Mouse (Mus musculus) stomach, embryonic 16.5 days (tissue): ENCODE measurements around the gene Trim15. TPM values are rescaled to one million over a fixed set of nuclear protein-coding genes. Genes with fewer than 3 reads are reported as not detected.
A peak's percentile ranks its signal among the peaks of the same experiment; 100 is the strongest.

Experiments used
- ATAC-seq: fragments of 200-750 bp; cut with Nextera tagmentation; 2 replicates; pipeline ENCODE4 v1.8.0; 2017; ENCODE audit warnings: moderate number of reproducible peaks, moderate TSS enrichment; ENCODE audit not compliant: insufficient read depth, low FRiP score
- H3K27ac ChIP-seq: fragments of 300-500 bp; sonication (generic); 2 replicates; pipeline ENCODE4 v1.5.1; 2014; ENCODE audit warnings: low read length
- H3K27me3 ChIP-seq: fragments of 300-500 bp; sonication (generic); 2 replicates; pipeline ENCODE4 v1.6.1; 2014; ENCODE audit warnings: low read length, control low read depth, mixed read lengths; ENCODE audit not compliant: control insufficient read depth, insufficient read depth
- H3K36me3 ChIP-seq: fragments of 300-500 bp; sonication (generic); 2 replicates; pipeline ENCODE4 v1.6.1; 2014; ENCODE audit warnings: low read length; ENCODE audit not compliant: control insufficient read depth, insufficient read depth
- H3K4me1 ChIP-seq: fragments of 300-500 bp; sonication (generic); 2 replicates; pipeline ENCODE4 v1.6.1; 2014; ENCODE audit warnings: low read length, control low read depth, mixed read lengths; ENCODE audit not compliant: control insufficient read depth, insufficient read depth
- H3K4me2 ChIP-seq: fragments of 300-500 bp; sonication (generic); 2 replicates; pipeline ENCODE4 v1.6.1; 2014; ENCODE audit warnings: low read depth, low read length, mixed read lengths
- H3K4me3 ChIP-seq: fragments of 300-500 bp; sonication (generic); replicated peaks from 2 replicates; pipeline ENCODE4 v1.5.1; 2014; ENCODE audit warnings: mild to moderate bottlenecking, low read length
- H3K9ac ChIP-seq: fragments of 300-500 bp; sonication (generic); 2 replicates; pipeline ENCODE4 v1.6.1; 2014; ENCODE audit warnings: low read length
- H3K9me3 ChIP-seq: fragments of 300-500 bp; sonication (generic); replicated peaks from 2 replicates; pipeline ENCODE4 v1.6.1; 2016; ENCODE audit warnings: low read length, control low read depth; ENCODE audit not compliant: control insufficient read depth
- WGBS: fragments of 180-500 bp; shearing (Covaris S2); extraction: QIAGEN DNeasy Blood & Tissue Kit; methylation state at CpG from one replicate; pipeline ENCODE4 v1.1.7; 2014; 5-methylcytosine and 5-hydroxymethylcytosine counted together
- polyA plus RNA-seq: library from polyadenylated mRNA; unstranded; fragments of >200 nt; fragmentation: Nextera tagmentation; extraction: Ambion mirVana; gene quantifications from 2 replicates; pipeline ENCODE4 v1.2.1, GENCODE M21; 2015

The Trim15 gene
- polyA plus RNA-seq, 1 experiment from 2014 or later = 0.83 TPM

DNA sequence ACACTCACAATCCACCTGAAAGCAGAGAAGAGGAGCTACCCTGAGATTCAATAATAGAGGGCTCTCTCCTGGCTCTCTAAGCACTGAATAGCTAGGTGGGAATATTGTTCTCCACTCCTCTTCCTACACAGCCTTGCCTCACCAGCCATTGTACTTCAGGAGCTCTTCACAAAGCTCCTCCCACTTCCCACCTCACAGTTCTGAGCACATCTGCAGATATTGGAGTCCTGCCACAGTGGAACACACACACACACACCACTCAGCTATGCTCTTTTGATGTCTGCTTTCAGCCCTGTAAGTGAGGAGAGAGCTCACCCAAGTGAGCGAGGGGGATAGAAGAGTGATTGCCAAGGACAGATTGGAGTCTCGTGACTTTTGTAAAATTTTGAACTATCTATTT is 16.3 kb upstream of the Trim15 start:
- H3K4me3 ChIP-seq = no peak overlapping the region
- 57% methylated on average over 2 of the region's 2 CpGs for WGBS
- no peaks in the 10 kb centered on the region for H3K27me3 ChIP-seq
- no peaks in the 10 kb centered on the region for H3K9me3 ChIP-seq
- no peak overlapping the region for H3K9ac ChIP-seq
- no peak overlapping the region for H3K27ac ChIP-seq
- no peaks in the 10 kb centered on the region for H3K4me1 ChIP-seq
- H3K36me3 ChIP-seq = no peaks in the 10 kb centered on the region
- H3K4me2 ChIP-seq = no peak overlapping the region
- no peak for ATAC-seq

DNA sequence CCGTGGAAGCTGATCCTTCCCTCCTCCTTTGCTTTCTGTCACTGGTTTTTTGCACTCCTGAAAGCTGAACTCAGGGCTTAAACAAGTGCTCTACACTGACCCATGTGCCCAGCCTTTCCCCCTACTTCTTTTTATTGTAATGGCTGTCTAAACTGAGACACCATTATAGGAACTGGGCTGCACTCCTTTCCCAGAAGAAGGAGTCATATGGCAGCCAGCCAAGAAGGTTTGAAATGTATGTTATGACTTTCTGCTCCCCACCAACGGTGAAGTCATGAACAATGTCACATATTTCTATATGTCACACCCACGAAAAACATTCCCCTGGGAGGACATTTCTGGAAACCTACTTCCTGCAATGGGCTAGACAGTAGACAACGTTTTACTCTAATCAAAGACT is 7.6 kb upstream of the Trim15 start:
- Histone ChIP-seq H3K9ac (no peak overlapping the region), H3K9me3 (no peaks in the 10 kb centered on the region), H3K4me3 (no peak overlapping the region), H3K4me1 (no peaks in the 10 kb centered on the region; the same call in 1 of the 2 replicates), H3K27me3 (no peaks in the 10 kb centered on the region), H3K36me3 (no peaks in the 10 kb centered on the region), H3K27ac (no peak overlapping the region), H3K4me2 (no peak overlapping the region)
- no peak for ATAC-seq
- 28% methylated on average over 4 of the region's 4 CpGs for whole genome bisulfite sequencing

DNA sequence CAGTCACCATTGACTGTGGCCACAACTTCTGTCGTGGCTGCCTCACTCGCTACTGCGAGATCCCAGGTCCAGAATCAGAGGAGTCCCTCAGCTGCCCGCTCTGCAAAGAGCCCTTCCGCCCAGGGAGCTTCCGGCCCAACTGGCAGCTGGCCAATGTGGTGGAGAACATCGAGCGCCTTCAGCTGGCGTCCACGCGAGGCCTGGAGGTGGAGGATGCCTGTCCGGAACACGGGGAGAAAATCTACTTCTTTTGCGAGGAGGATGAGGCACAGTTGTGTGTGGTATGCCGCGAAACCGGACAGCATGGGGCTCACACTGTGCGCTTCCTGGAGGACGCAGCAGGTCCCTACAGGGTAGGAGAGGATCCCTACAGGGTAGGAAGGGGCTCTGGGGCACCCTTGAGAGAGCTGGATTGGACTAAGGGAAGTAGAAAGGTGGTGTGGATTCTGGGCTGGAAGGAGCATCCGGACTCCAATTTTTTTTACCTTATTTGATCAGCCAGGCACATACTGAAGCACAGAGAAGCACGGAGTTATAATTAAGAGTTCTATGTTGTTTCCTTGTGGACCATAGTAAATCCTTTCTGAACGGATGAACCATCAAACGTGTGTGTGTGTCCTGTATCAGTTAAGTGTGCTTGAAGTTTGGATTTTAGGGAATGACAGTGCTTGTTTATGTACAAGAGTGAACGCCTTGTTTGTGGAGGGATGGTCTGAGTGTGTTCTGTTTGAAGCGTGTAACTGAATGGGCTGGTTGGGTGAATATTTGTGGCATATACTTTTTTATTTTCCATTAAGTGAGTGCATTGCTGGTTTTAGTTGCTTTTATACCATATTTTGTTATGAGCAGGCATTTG is 3.2 kb upstream of the Trim15 start:
- no peak for ATAC-seq
- no peaks in the 10 kb centered on the region; the same call in 1 of the 2 replicates for H3K4me1 ChIP-seq
- peak overlapping the region; percentile 39; the same call in 1 of the 2 replicates for H3K9ac ChIP-seq

DNA sequence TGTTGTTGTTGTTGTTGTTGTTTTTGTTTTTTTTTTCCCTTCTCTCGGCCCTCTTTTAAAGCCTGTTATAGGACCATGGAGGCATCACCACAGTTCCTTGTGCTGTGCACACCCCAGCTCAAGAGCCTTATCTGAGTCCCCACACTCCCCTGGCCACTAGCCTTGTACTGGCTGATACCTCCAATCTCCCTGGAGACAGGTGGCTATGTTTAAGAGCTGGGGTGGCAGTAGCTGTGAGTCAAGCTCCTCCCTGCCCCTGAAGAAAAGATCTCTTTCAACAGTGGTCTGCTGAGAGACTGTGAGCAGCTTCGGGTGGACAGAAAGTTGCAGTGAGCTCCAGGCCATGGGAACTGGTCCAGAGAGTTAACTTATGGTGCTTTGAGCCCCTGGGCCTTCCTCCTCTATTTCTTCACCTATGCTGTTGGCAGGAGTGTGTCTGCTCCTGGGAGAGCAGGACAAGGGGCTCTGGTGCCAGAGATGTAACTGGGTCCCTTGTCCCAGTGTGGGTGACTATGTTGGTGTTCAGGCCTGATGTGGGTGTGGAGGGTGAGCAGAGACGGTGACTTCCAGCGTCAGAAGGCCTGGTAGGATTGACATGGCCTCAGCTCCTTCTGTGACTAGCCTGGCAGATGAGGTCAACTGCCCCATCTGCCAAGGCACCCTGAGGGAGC is 2.4 kb upstream of the Trim15 start, which contains the start of gene Trim10:
Gene Trim10 (plus strand): TSS at position 291 of the 671 bp plus-strand sequence.
- Histone ChIP-seq H3K4me2 (peak within 1 kb of the TSS; percentile 13; the same call in 1 of the 2 replicates), H3K27me3 (peaks cover 8% of the 10 kb centered on the region), H3K9ac (peak within 1 kb of the TSS; percentile 39; the same call in 1 of the 2 replicates), H3K36me3 (no peaks in the 10 kb centered on the region), H3K4me1 (no peaks in the 10 kb centered on the region; the same call in 1 of the 2 replicates), H3K9me3 (no peaks in the 10 kb centered on the region), H3K27ac (no peak within 1 kb of the TSS), H3K4me3 (no peak within 1 kb of the TSS; the same call in 1 of the 2 replicates)
- 82% methylated on average over 4 of the region's 4 CpGs for WGBS
- ATAC-seq = peak; percentile 76

More for the DNA sequence above, 3.2 kb upstream of the Trim15 start:
- H3K27ac ChIP-seq = no peak overlapping the region
- H3K27me3 ChIP-seq = peaks cover 8% of the 10 kb centered on the region
- 65% methylated on average over 25 of the region's 25 CpGs for WGBS
- no peak overlapping the region; the same call in 1 of the 2 replicates for H3K4me3 ChIP-seq
- H3K4me2 ChIP-seq = peak overlapping the region; percentile 13; the same call in 1 of the 2 replicates
- H3K36me3 ChIP-seq = no peaks in the 10 kb centered on the region
- no peaks in the 10 kb centered on the region for H3K9me3 ChIP-seq

DNA sequence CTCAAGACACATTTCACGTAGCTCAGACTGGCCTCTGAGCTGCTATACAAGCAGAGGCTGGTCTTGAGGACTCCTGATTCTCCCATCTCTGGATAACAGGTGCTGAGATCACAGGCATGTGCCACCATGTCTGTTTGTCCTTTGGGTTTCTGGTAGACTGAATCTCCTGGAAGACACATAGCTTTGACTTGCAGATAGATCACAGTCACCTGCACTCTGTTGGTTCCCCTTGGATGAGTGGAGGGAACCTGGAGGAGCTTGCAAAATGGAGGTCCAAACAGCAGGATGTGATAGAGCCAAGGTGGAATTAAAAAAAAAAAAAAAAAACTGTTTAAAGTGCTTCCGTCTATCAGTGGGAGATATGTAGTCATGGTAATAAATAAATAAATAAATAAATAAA is 1.8 kb upstream of the Trim15 start:
- Histone ChIP-seq H3K4me2 (no peak overlapping the region), H3K4me1 (no peaks in the 10 kb centered on the region; the same call in 1 of the 2 replicates), H3K36me3 (no peaks in the 10 kb centered on the region), H3K9ac (no peak overlapping the region), H3K4me3 (no peak overlapping the region), H3K27me3 (peaks cover 8% of the 10 kb centered on the region), H3K27ac (no peak overlapping the region), H3K9me3 (no peaks in the 10 kb centered on the region)
- ATAC-seq = no peak
- WGBS = 78% methylated on average over 2 of the region's 2 CpGs

DNA sequence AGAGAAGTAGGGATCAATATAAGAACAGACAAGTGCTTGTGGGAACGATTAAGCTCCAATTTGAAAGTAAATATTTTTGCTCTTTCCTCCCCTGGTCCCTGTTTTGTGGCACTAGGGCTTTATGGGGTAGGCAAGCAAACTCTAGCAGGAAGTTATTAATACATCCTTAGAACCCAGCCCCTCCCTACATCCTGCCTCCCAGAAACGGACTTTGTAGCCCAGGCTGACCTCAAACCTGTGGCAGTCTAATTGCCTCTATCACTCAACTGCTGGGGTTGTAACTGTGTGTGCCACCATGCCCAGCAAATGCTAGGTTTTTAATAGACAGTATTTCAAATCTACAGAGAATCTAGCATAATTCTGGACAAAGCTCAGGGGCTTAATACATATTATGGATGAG is 5.3 kb downstream of the Trim15 start:
- H3K9me3 ChIP-seq = no peaks in the 10 kb centered on the region
- H3K36me3 ChIP-seq = peaks cover 12% of the 10 kb centered on the region
- H3K4me3 ChIP-seq = no peak overlapping the region
- no peak overlapping the region for H3K4me2 ChIP-seq
- WGBS = 35% methylated on average over 2 of the region's 2 CpGs
- H3K27me3 ChIP-seq = peaks cover 3% of the 10 kb centered on the region
- no peak overlapping the region for H3K27ac ChIP-seq
- no peaks in the 10 kb centered on the region for H3K4me1 ChIP-seq
- ATAC-seq = no peak
- H3K9ac ChIP-seq = no peak overlapping the region

DNA sequence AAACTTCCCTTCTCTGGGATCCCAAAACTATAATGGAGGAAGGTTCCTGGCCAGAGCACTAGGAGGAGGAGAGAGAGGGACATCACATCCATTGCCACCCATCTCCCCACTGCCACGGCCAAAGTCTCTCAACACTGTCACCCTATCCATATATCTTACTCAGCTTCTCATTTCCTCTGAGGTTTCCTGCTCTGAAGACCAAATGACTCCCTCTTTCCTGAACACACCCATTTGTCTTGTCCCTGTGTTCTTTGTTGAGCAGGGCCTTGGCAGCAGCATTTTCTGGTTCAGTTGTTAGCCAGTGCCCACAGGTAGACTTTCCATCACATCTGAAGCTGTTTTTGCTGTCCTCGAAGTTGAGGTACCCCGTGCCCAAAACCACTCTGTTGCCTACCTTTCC is 8.8 kb downstream of the Trim15 start:
- WGBS = 88% methylated on average over 3 of the region's 3 CpGs
- Histone ChIP-seq H3K36me3 (peaks cover 33% of the 10 kb centered on the region), H3K27me3 (no peaks in the 10 kb centered on the region), H3K9me3 (no peaks in the 10 kb centered on the region), H3K4me1 (no peaks in the 10 kb centered on the region), H3K27ac (no peak overlapping the region), H3K9ac (no peak overlapping the region), H3K4me3 (no peak overlapping the region), H3K4me2 (no peak overlapping the region)
- no peak for ATAC-seq

DNA sequence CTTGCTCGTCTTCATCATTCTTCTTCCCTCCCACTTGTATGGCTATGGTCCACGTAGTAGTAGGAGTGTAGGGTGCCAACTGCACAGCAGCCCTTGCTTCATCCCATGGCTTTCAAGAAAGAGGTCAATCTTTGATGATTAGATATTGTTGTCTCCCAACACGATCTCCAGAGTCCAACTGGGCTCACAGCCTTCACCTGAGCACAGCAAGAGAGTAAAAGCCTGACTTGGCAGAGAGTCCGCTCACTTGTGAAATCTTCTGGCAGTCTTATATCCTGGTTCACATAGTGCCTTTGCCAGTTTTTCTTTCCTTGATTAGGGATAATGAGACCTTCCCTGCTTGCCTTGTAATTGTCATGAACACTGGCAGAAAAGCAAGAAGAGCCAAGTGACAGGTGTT is 10.8 kb downstream of the Trim15 start:
- Histone ChIP-seq H3K4me3 (no peak overlapping the region), H3K4me2 (no peak overlapping the region), H3K27ac (no peak overlapping the region), H3K36me3 (peaks cover 45% of the 10 kb centered on the region), H3K9me3 (no peaks in the 10 kb centered on the region), H3K9ac (no peak overlapping the region), H3K4me1 (peaks cover 3% of the 10 kb centered on the region), H3K27me3 (no peaks in the 10 kb centered on the region)
- ATAC-seq = no peak
- WGBS = 94% methylated on average over 4 of the region's 4 CpGs

DNA sequence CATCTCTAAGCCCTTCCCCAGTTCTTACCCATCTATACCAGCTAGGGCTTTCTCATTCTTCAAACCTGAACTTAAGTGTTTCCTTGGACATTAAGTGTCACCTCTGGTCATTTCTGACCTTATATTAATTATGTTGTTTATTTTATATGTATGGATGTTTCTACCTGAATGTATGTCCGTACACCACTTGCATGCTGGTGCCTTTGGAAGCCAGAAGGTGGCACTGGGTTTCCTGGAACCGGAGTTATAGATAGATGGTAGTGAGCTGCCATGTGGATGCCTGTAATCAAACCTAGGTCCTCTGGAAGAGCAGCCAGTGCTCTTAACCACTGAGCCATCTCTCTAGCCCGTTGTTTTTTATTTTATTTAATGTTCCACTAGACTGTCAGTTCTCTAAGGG is 11.5 kb downstream of the Trim15 start:
- Histone ChIP-seq H3K4me1 (peaks cover 10% of the 10 kb centered on the region), H3K4me2 (no peak overlapping the region), H3K27ac (no peak overlapping the region), H3K4me3 (no peak overlapping the region), H3K27me3 (no peaks in the 10 kb centered on the region), H3K36me3 (peaks cover 45% of the 10 kb centered on the region), H3K9me3 (no peaks in the 10 kb centered on the region), H3K9ac (no peak overlapping the region)
- ATAC-seq = no peak
- 91% methylated on average over 3 of the region's 3 CpGs for WGBS
